Mouse (Mus musculus): ENCODE measurements around the gene Chp1. TPM values are rescaled to one million over a fixed set of nuclear protein-coding genes. Genes with fewer than 3 reads are reported as not detected.

Gene Chp1
- 45.9 TPM for polyA plus RNA-seq (2014; fragmentation: Illumina TruSeq; extraction: RNeasy Lipid Tissue Mini Kit (QIAGEN cat#74804); ENCODE audit: low read depth, low replicate concordance)

GRCm38 (mm10) chr2:119547522-119548370 is at the start of gene Chp1, which contains the start of gene Exd1:
Gene Chp1, plus strand, starts transcription at chr2:119547697.
Gene Exd1, minus strand, starts transcription at chr2:119547627.

GRCm38 (mm10) chr2:119618199-119618982 is 70.9 kb downstream of the Chp1 start, which contains the start of the genes Nusap1 and Oip5:
Gene Nusap1, plus strand, starts transcription at chr2:119618298.
Gene Oip5, minus strand, starts transcription at chr2:119618469.

Other genes with a start within 250 kb of the Chp1 start
- not detected for gene Dll4, start 221.9 kb upstream of the Chp1 start, polyA plus RNA-seq (2014; fragmentation: Illumina TruSeq; extraction: RNeasy Lipid Tissue Mini Kit (QIAGEN cat#74804); ENCODE audit: low read depth, low replicate concordance)
- 0.21 TPM for gene Chac1, start 196.5 kb upstream of the Chp1 start, polyA plus RNA-seq (2014; fragmentation: Illumina TruSeq; extraction: RNeasy Lipid Tissue Mini Kit (QIAGEN cat#74804); ENCODE audit: low read depth, low replicate concordance)
- 18.7 TPM for gene Ino80, start 70.0 kb upstream of the Chp1 start, polyA plus RNA-seq (2014; fragmentation: Illumina TruSeq; extraction: RNeasy Lipid Tissue Mini Kit (QIAGEN cat#74804); ENCODE audit: low read depth, low replicate concordance)
- 7.4 TPM for gene Exd1, start 70 bp upstream of the Chp1 start, polyA plus RNA-seq (2014; fragmentation: Illumina TruSeq; extraction: RNeasy Lipid Tissue Mini Kit (QIAGEN cat#74804); ENCODE audit: low read depth, low replicate concordance)
- 80.6 TPM for gene Nusap1, start 70.6 kb downstream of the Chp1 start, polyA plus RNA-seq (2014; fragmentation: Illumina TruSeq; extraction: RNeasy Lipid Tissue Mini Kit (QIAGEN cat#74804); ENCODE audit: low read depth, low replicate concordance)
- 31.1 TPM for gene Oip5, start 70.8 kb downstream of the Chp1 start, polyA plus RNA-seq (2014; fragmentation: Illumina TruSeq; extraction: RNeasy Lipid Tissue Mini Kit (QIAGEN cat#74804); ENCODE audit: low read depth, low replicate concordance)
- gene Ndufaf1, start 115.1 kb downstream of the Chp1 start, polyA plus RNA-seq (2014; fragmentation: Illumina TruSeq; extraction: RNeasy Lipid Tissue Mini Kit (QIAGEN cat#74804); ENCODE audit: low read depth, low replicate concordance): 44.5 TPM
- gene Rtf1, start 127.4 kb downstream of the Chp1 start, polyA plus RNA-seq (2014; fragmentation: Illumina TruSeq; extraction: RNeasy Lipid Tissue Mini Kit (QIAGEN cat#74804); ENCODE audit: low read depth, low replicate concordance): 35.8 TPM
- gene Itpka, start 194.6 kb downstream of the Chp1 start, polyA plus RNA-seq (2014; fragmentation: Illumina TruSeq; extraction: RNeasy Lipid Tissue Mini Kit (QIAGEN cat#74804); ENCODE audit: low read depth, low replicate concordance): 0.59 TPM
- not detected for gene Ltk, start 212.7 kb downstream of the Chp1 start, polyA plus RNA-seq (2014; fragmentation: Illumina TruSeq; extraction: RNeasy Lipid Tissue Mini Kit (QIAGEN cat#74804); ENCODE audit: low read depth, low replicate concordance)
- 1.7 TPM for gene Rpap1, start 239.8 kb downstream of the Chp1 start, polyA plus RNA-seq (2014; fragmentation: Illumina TruSeq; extraction: RNeasy Lipid Tissue Mini Kit (QIAGEN cat#74804); ENCODE audit: low read depth, low replicate concordance)